Mouse (Mus musculus) urinary bladder, postnatal 36 days (tissue): Measurements from ENCODE around the gene Sidt1.
A peak's percentile ranks its signal among the peaks of the same experiment; 100 is the strongest.

Source experiments
- DNase-seq, 2 experiments: peaks; one replicate each; pipeline ENCODE4 v3.0.0; 2022; ENCODE audit warnings: low spot score in 2 of 2, mixed read lengths in 1 of 2

The Sidt1 gene

DNA sequence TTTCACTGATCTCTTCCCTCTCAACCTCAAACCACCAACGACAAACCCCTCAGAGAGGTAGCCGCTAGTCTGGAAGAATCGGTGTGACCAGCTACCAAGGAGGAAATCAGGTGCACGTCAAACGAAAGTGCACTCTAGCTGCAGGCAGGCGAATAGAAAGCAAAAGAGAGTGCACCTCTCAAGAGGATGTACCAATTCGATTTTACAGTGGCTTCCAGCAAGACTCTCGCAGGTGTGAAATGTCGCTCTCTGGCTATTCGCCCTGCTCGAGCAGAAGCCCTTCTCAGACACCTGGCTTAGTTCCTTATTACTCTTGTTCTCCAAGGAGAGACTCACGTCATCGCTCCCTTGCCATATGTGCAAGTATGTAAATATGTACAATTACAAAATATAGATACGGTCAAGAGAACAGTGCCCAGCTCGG, at the start of gene Sidt1:
Sidt1 (minus strand) TSS at position 336 of the 424 bp plus-strand sequence.
- DNase-seq = peak in 1 of 2 experiments; percentile 21

DNA sequence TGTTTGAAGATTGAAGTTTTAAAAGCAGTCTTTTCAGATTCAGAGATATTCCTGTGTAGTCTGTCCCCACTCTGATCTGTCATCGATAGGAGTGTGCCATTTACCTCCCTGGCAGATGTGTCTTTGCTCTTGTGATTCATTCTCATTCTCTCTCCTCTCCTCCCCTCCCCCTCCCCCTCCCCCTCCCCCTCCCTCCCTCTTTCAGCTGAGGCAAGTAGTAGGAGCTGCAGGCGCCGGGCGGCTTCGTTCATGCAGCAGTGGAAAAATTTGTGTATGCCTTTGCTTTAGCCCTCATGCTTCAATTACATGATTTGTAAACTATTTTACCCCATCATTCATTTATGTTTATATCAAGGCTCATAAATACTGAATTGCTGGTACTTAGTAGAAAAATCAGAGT, 48.6 kb upstream of the Sidt1 start:
- DNase-seq = no peak

DNA sequence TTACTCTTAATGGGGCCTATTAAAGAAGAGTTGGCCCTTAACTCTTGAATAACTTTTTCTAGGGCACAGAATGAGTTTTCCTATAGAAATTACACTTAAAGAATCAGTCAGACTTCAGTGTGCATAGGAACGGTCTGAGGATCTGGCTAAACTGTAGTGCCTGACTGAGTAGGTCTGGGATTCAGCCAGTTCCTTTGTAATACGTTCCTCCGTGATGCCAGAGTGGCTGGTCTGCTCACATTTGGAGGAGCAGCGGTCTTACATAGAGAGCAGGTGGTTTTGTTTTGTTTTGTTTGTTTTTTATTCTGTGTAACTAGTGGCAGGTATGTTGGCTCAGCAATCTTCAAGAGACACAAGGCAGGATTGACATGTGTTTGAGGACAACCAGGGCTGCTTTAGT, 47.0 kb upstream of the Sidt1 start:
- no peak for DNase-seq

DNA sequence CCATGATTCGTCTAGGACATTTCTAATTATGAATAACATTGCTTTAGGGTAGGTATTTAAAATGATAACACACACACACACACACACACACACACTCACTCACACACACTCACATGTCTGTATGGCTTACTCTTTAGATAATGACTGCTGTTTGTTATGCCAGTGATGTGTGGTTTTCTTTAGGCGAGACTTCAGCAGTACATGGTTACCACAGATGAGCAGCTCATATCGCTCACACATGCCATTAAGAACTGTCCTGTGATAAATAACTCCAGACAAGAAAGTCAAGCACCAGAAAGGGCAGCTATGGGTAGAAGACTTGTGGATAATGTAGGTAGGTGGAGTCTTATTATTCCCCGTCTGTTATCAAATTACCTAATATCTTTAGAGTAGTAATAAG, 42.5 kb upstream of the Sidt1 start:
- no peak for DNase-seq

DNA sequence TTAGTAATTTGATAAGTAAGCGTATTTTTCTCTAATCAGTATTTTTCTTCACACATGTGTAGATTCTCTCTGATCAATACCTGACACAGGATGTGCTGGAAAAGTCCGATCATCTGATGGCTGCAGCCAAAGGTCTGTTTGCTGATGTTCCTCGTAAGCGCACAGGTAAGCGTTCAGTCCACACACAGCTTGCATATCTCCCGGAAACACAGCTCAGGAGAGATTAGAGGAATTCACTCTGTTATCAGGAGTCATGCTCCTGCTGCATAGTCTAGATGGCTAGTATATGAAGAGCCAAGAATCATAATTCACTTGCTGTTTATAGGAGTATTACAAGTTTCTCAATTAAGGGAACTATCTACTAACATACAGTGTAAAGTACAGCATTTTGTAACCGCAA, 32.5 kb upstream of the Sidt1 start:
- no peak for DNase-seq

DNA sequence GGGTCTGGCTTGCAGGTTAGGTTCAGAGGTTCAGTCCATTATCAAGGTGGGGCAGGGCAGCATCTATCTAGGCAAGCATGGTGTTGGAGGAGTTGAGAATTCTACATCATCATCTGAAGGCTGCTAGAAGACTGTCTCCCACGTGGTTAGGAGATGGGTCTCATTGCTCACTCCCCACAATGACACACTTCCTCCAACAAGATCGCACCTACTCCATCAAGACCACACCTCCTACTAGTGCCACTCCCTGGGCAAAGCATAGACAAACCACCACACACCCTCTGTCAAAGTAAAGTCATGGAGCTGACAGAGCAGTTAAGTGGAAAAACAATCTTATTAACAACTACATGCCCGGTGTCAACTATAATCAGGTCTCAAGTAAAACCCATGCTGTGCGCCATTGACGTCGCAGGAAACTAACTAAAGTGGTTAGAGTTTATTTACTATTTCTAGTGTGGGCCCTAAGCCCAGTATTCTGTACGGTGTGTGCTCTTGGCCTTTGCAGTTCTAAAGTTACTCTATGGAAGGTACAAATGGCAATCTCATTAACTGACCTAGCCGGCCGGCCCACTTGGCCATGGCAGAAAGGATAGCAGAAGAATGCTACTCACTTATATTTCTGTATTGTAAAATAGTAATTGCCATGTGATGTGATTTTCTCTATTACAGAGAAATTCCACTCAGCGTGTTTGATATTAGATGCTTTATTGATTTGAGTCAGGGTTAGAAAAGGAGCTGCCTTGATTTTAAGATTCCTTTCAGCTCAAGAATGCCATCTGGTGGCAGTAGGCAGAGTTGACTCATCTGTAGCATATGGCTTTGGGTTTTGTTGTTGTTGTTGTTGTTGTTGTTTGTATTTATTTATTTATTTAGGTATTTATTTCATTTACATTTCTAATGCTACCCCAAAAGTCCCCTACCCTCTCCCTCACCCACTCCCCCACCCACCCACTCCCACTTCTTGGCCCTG, 29.2 kb upstream of the Sidt1 start:
- no peak for DNase-seq

DNA sequence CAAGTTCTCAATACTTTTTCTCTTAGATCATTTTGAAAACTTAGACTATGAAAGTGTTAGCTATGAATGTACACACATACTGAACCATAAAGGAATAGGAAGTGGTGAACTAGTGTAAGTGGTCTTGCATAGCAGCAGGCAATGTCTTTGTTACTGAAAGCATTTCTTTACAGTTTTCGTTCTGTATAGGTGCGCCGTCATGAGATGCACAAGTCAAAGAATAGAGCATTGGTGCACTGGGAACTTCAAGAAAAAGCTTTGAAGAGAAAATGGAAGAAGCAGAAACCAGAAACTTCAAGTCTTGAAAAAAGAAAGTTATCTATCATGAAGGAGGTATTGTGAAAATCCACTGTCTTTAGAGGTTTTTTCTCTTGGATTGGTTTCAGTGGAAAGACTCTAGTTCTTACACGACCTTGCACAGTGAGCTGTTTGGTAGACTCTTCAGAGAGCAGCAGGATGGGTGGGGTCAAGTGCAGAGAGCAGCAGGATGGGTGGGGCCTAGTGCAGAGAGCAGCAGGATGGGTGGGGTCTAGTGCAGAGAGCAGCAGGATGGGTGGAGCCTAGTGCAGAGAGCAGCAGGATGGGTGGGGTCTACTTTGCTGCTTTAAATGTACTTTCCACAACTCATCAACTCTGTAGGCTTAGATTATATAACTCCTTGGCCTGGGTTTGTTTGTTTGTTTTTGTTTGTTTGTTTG, 24.7 kb upstream of the Sidt1 start:
- DNase-seq = peak in 1 of 2 experiments; percentile 55

DNA sequence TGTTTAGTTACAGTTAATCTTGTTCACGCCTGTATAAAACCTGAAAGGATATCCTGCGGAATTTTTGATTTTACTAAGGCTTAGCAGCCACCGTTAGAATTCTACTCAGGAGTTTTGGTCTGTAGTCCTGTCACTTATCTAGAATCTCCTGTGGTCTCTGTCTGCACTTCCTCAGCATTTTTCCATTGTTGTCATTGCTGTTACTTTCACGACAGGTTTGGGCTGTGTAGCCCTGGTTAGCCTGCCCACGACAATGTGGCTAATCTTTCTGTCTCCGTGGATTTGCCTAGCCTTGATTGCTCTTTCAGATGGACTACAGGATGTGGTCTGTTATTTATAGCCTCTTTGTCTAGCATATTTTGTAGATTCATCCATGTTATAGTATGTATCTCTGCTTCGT, 23.3 kb upstream of the Sidt1 start:
- no peak for DNase-seq

DNA sequence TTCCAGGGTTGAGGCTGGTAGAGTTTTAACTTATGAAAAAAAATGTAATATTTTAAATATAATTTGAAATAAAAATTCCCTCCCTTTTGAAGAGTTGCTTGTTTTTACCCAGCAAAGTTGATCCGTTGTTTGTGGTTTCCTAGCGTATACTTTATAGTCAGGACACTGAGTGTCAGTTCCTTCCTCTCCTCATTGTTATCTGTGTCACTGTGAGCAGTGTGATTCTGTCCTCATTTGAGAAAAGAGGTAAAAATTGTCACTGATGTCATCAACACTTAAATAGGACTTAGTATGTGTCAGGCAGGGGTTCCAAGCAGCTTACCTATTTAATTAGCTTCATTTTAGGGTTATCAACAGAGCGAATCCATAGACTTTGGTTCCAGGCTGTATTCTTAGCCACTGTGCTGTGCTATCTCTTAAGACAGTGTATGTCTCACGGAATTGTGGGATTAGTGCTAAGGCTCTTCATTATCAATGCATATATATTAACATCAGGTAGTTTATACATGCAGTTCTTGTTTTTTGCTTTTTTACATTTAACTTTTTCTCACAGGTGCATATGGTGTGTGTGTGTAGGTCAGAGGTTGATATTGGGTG, 16.9 kb upstream of the Sidt1 start:
- no peak for DNase-seq

DNA sequence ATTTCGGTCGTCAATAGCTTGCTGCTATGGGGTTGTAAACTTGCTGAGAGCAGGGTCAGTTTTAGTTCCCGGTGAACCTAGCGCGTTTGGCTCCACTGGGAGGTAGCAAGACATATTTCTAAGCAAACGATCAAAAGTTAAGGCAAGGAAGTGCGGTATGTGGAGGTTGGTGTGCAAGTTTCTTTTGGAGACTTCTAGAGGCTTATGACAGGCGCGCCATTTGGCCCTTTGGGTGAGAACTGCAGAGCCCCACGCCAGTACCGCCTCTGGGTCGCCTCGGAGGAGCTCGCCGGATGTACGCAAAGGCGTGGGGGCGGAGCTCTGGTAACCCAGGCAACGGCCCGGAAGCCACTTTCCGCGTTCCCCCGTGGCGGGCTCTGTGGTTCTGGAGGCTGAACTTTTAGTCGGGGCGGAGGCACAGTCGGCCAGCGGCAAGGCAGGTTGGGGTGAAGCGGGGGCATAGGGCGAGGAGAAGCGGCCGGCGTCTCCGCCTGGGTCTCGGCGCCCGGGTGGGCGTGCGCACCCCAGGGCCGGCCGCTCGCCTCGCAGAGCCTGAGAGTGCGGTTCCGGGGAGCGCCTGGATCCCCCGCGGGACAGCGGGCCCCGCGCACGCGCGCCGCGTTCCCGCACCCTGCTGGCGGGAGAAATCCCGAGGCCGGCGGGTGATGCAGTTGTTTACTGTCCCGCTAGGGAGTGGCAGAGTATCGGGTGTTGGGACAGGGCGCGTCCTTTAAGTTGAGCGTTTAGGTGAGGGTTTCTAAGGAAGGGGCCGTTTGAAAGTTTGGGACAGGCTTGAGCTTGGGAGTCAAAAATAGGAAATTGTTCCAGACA, 14.3 kb upstream of the Sidt1 start, which contains the start of gene Spice1:
Spice1 (plus strand) TSS at position 51 of the 831 bp plus-strand sequence.
- peak; percentile 89 to 95 for DNase-seq

DNA sequence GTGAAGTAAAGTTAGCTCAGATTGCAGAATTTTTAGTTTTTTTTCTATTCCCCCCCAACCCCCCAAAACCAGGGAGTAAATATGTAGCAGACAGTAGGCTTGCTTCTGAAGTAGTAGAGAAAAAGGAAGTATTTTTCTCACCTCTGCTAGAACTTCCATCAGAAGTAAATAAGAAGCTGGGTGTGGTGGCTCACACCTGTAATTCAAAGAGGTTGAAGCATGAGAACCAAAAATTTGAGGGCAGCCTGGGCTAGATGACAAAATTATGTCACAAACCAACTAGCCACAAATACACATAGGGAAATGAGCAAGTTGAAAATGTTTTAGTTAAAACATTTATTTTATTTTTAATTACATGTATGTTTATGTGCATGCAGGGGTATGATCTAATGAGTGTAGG, 4.5 kb upstream of the Sidt1 start:
- DNase-seq = no peak

DNA sequence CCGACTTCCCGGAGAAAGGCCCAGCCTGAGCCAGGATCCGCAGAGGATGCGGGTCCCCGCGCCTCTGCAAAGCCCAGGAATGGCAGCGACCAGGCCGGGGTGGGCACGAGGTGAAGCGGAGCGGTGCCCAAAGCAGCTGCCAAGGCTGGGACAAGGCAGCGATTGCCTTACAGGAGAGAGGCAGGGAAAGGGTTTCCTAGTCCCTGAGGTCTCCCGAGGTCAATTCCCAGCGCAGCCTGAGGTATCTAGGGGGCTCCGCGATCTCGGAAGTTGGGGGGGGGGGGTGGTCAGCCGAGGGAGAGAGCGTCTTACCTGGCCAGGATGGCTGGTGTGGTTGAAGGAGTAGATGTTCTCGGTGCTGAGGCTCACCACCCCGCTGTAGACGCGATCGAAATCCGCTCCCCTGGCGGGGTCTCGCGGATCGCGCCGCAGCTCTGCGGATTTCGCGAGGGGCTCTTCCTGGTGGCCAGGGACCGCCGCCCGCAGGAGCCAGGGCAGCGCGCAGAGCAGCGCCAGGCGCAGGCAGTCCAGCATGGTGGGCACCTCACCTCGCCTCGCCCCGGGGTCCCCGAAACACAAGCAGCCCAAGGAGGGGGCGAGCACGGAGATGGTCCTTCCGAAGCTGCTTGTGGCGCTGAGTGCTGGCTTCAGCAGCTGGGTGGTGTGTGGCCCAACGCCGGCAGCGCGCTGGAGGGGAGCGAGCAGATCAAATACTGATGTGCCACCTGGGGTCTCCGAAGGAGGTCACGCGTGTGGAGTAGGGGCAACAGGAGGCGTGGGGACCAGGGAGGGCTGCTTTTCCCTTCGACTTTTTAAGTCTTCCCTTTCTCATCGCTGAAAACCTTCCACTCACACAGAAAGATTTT, 768 bp downstream of the Sidt1 start:
- DNase-seq = peak in 1 of 2 experiments; percentile 17

DNA sequence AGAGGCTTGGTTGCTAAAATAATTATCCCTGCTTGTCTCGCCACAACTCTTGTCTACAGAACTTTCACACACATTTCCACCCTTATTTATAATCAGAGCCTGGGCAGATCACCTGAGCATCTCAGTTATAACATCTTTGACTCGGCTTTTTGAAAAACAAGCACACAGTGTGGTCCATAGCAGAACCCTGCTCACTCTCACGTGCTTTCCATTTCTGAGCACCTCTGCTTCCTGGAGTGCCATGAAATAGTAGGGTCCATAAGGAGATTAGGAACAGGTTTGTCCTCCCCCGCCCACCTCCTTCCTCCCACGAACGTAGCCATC, 1.4 kb downstream of the Sidt1 start:
- no peak for DNase-seq

DNA sequence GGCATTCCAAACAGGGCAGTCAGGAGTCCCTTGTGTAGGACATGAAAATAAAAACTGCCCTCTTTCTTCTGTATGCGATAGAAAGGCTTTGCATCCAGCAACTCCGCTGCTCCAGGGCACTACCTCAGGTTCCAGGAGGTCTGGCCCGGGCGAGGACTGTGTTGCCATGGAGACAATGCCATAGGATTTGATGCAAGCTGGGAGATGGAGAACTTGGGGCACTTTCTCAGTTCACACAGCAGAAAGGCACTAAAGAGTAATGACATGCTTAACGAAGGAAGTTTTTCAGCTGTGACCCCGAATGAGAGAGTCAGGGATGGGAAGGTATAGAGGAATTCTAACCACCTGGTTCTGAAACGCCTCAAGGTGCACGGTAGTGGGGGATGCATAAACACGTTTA, 1.8 kb downstream of the Sidt1 start:
- no peak for DNase-seq

DNA sequence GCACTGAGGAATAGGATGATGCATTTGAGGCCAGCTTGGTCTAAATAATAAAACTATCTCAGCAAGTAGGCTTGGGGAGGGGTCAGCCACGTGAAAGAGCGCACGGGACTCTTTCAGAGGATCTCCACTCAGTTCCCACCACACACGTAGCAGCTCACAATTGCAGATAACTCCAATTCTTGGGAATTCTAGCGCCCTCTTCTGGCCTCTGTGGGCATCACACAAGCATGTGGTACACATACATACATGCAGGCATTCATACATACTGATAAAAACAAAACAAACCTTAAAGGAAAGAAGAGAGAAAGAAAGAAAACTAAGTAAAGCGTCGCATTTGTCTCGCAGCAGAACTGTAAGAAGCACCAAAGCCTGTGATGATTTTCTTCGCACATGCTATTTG, 2.3 kb downstream of the Sidt1 start:
- DNase-seq = no peak

DNA sequence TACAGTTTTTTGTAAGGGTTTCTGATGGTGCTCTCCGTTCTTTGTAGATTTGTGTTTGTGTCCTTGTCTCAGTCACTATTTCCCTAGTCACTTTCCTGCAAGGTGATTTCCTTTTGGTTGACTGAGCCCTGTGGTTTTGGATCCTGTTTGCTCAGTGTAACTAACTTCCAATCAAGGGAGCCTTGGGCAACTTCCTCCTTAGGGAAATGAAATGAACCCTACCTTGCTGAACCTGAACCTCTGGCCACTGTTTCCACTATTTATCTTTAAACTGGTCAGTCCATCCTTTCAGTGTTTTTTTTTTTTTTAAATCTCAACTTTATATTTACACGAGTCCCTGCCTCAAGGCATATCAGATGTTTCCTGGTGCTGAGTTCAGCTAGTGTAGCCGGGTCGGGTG, 4.4 kb downstream of the Sidt1 start:
- DNase-seq = peak in 1 of 2 experiments; percentile 31

DNA sequence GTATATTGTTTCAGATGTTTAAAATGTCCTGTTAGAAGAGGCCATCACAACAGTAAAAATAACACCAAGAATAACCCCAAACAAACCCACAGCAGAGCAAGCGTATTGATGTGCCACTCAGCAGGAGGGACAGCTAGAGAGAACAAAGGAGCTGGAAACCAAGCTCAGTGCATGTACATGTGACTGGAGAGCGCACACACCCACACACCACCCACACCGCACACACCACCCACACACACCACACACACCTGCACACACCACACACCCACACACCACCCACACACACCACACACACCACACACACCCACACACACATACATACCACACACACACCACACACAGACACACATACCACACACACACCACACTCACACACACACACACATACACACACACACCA, 12.8 kb downstream of the Sidt1 start:
- DNase-seq = no peak

DNA sequence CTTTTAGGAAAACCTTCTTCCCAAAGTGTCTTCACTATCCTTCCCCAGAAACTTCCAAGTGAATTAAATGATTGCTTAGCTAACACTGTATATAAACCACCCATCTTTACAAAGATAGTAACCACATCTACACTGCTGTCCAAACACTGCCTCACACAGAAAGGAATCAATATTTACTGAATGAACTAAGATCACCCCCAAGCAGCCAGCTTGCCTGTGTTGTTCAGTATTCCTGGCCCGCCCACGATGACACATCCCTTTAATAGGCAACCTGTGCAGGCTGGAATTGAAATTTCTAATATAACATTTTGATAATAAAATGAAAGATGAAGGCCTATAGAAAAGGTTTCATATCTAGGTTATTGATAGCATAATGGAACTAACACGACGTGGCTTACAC, 16.6 kb downstream of the Sidt1 start:
- DNase-seq = peak in 1 of 2 experiments; percentile 36

DNA sequence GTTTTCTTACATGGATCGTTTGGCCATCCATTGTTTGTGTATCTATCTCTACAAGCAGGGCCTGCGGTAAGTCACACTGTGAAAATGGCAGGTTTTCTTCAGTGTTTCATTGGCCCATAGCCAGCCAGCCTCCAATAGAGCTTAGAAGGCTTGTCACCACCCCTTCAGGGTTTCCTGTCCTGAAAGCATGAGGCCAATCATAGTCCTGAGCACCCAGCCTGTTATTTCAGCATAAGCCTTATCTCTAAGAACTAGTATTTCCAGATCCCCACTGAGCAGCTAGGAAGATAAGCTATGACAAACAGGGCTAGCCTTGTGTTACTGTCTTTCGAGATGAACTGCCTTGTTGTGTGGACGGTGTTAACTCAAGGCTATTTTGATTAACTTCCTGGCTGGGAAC, 19.6 kb downstream of the Sidt1 start:
- peak in 1 of 2 experiments; percentile 22 for DNase-seq

DNA sequence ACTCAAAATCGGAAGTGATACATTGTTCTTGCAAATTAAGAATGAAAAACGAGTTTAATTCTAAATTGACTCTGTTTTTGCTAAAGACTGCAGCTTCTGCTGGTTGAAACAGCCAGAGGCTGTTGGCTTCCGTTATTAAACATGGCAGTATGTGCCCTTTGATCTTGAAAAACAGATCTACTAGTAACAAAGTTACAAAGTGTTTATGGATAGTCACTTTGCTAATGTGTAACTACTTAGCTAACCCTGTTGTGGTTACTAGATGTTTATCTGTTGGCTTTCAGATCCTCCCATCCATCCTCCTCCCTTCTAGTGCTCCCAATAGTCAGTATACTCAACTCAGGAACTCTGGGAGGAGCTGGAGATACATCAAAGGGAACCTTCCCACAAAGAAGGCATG, 27.4 kb downstream of the Sidt1 start:
- DNase-seq = no peak

DNA sequence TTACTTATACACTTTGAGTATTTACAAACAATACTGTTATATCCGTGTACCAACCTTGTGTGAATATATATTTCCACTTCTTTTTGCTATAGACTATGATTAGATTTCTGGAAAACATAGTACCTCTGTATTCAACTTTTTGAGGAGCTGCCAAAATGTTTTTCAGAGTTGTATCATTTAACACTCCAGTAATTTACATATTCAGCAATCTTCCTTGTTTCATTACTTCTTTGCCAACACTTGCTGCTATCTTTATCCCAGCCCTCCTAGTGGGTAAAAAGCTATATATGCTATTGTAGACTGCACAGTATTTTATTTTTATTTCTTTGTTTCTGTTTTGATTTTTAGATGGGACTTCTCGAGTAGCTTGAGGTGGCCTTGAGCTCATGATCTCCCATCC, 29.2 kb downstream of the Sidt1 start:
- no peak for DNase-seq
